Mouse (Mus musculus): ENCODE results near the gene Usp30.

- TF ChIP-seq CTCF (IDR thresholded peaks at IDR 0.05; ENCODE audit: low read depth), result no peak
- no peak for TF ChIP-seq EP300 (IDR thresholded peaks at IDR 0.05; ENCODE audit: low read depth)
These were observed 73.3 kb downstream of the Usp30 start for GRCm38 (mm10) chr5:114138277-114139164.

Measured in liver, embryonic 14.5 days (tissue).